Mouse (Mus musculus): ENCODE data around the gene C1qtnf2. TPM values are rescaled to one million over a fixed set of nuclear protein-coding genes. Genes with fewer than 3 reads are reported as not detected.

Gene C1qtnf2
- 7.9 and 9.3 TPM in 2 replicates for polyA plus RNA-seq (2014; fragmentation: Nextera tagmentation; extraction: Ambion mirVana)

DNA sequence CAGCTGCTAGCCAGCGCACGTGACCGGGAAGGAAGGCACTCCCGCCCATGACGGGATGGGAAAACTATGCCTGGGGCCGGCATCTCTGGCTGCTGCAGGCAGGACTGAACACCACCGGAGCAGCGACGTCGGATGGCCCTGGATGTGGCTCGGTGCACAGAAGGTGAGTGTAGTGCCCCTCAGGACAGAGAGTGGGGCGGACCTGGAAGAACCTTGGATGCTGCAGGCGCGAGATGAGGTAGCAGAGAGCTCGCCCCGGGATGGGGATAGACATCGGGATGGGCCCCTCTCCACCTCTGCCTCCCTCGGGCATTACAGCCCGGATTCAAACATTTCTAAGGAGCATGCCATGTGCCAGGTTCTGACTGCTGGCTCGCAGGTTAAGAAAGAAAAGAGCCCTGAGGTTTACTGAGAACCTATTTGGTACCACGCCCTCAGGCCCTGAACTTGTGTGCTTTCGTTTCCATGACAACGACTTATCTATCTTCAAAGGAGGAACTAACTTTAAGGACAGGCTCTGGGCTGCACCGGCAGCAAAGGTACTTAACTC is at the start of gene C1qtnf2:
TSS of gene C1qtnf2 (plus strand) at position 52 of the 550 bp plus-strand sequence.
- Histone ChIP-seq H3K4me1 (ENCODE audit: control insufficient read depth, insufficient read depth, low read length) (peaks cover 7% of the 10 kb centered on the region; the same call in 1 of the 2 replicates), H3K27ac (ENCODE audit: low read length) (no peak within 1 kb of the TSS), H3K27me3 (ENCODE audit: control insufficient read depth, insufficient read depth, low read length) (no peaks in the 10 kb centered on the region), H3K4me2 (replicated peaks; ENCODE audit: low read depth, low read length) (peak within 1 kb of the TSS; percentile 76), H3K36me3 (ENCODE audit: control insufficient read depth, insufficient read depth, low read length) (no peaks in the 10 kb centered on the region), H3K4me3 (ENCODE audit: low read depth, low read length) (peak within 1 kb of the TSS; percentile 24), H3K9me3 (ENCODE audit: control insufficient read depth, low read depth, low read length) (no peaks in the 10 kb centered on the region), H3K9ac (replicated peaks; ENCODE audit: low read depth, low read length) (peak within 1 kb of the TSS; percentile 1; the same call in 1 of the 2 replicates)
- peak; percentile 68 for ATAC-seq (ENCODE audit: insufficient number of reproducible peaks, insufficient read depth, low FRiP score, low read depth)
- 2% methylated on average over 24 of the region's 24 CpGs for WGBS

DNA sequence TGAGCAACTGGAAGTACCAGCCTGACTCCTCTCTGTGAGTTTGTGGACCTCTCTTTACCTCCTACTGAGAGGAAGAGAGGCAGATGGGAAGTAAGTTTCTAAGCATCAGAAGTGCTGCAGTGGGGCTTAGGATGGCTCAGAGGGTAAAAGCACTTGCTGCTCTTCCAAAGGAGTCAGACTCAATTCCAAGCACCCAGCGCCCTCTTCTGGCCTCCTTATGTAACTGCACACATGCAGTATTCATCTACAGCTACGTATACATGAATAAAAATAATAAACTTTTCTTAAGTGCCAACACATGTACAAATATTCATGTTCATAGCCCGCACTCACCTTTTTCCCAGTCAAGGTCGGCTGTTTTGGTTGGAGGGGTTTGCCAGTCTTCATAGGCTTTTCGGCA is 49.7 kb upstream of the C1qtnf2 start:
- WGBS, result 77% methylated on average over 5 of the region's 5 CpGs

GRCm38 (mm10) chr11:43425166-43425709 is 48.8 kb upstream of the C1qtnf2 start:
- ATAC-seq (ENCODE audit: insufficient number of reproducible peaks, insufficient read depth, low FRiP score, low read depth), result no peak
- no peak overlapping the region for H3K9ac ChIP-seq (replicated peaks; ENCODE audit: low read depth, low read length)

More for the DNA sequence above, 49.7 kb upstream of the C1qtnf2 start:
- Histone ChIP-seq H3K4me3 (ENCODE audit: low read depth, low read length) (no peak overlapping the region), H3K9me3 (ENCODE audit: control insufficient read depth, low read depth, low read length) (no peaks in the 10 kb centered on the region), H3K4me2 (replicated peaks; ENCODE audit: low read depth, low read length) (no peak overlapping the region), H3K9ac (replicated peaks; ENCODE audit: low read depth, low read length) (no peak overlapping the region), H3K27me3 (ENCODE audit: control insufficient read depth, insufficient read depth, low read length) (no peaks in the 10 kb centered on the region), H3K27ac (ENCODE audit: low read length) (no peak overlapping the region), H3K36me3 (ENCODE audit: control insufficient read depth, insufficient read depth, low read length) (peaks cover 5% of the 10 kb centered on the region; the same call in 1 of the 2 replicates), H3K4me1 (ENCODE audit: control insufficient read depth, insufficient read depth, low read length) (0 out of 2 replicates have a peak, but pooled peaks cover 3% of the 10 kb centered on the region)
- ATAC-seq (ENCODE audit: insufficient number of reproducible peaks, insufficient read depth, low FRiP score, low read depth), result no peak

DNA sequence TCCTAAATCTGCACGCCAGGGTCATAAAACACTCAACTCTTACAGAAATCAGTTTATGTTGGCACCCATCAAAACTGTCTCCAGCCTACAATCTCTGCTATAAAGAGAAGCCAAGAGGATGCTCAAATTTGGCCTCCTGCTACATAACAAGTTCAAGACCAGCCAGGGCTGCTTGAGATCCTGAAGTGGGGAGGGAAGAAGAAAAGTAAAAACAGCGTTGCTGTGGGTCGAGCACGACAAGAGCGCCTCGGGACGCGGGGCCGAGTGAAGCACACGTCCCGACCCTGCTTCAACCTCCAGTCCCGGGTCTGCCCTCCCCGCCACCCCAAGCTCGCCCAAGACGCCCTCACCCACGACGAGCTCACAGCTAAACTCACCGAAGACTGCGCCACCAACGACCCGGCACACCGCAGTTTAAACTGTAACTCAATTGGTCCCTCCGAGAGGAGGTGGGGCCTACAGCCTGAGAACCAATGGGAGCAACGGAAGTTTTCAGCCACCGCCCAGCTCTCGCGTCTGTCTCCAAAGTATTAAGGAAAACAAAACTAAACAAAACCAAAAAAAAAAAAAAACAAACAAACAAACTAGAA is 48.2 kb upstream of the C1qtnf2 start, which contains the start of gene Pttg1:
TSS of gene Pttg1 (minus strand) at position 428 of the 590 bp plus-strand sequence.
- Histone ChIP-seq H3K4me2 (replicated peaks; ENCODE audit: low read depth, low read length) (peak within 1 kb of the TSS; percentile 51), H3K9me3 (ENCODE audit: control insufficient read depth, low read depth, low read length) (no peaks in the 10 kb centered on the region), H3K9ac (replicated peaks; ENCODE audit: low read depth, low read length) (peak within 1 kb of the TSS; percentile 47), H3K4me3 (ENCODE audit: low read depth, low read length) (peak within 1 kb of the TSS; percentile 60), H3K4me1 (ENCODE audit: control insufficient read depth, insufficient read depth, low read length) (0 out of 2 replicates have a peak, but pooled peaks cover 3% of the 10 kb centered on the region), H3K27me3 (ENCODE audit: control insufficient read depth, insufficient read depth, low read length) (no peaks in the 10 kb centered on the region), H3K36me3 (ENCODE audit: control insufficient read depth, insufficient read depth, low read length) (peaks cover 2% of the 10 kb centered on the region; the same call in 1 of the 2 replicates), H3K27ac (ENCODE audit: low read length) (peak within 1 kb of the TSS; percentile 55; the same call in 1 of the 2 replicates)
- peak; percentile 96 for ATAC-seq (ENCODE audit: insufficient number of reproducible peaks, insufficient read depth, low FRiP score, low read depth)
- WGBS, result 3% methylated on average over 27 of the region's 27 CpGs

More at GRCm38 (mm10) chr11:43425166-43425709, 48.8 kb upstream of the C1qtnf2 start:
- Histone ChIP-seq H3K27ac (ENCODE audit: low read length) (no peak overlapping the region), H3K36me3 (ENCODE audit: control insufficient read depth, insufficient read depth, low read length) (peaks cover 5% of the 10 kb centered on the region; the same call in 1 of the 2 replicates), H3K4me2 (replicated peaks; ENCODE audit: low read depth, low read length) (peak overlapping the region; percentile 51), H3K9me3 (ENCODE audit: control insufficient read depth, low read depth, low read length) (no peaks in the 10 kb centered on the region), H3K4me3 (ENCODE audit: low read depth, low read length) (peak overlapping the region; percentile 60; the same call in 1 of the 2 replicates), H3K4me1 (ENCODE audit: control insufficient read depth, insufficient read depth, low read length) (0 out of 2 replicates have a peak, but pooled peaks cover 3% of the 10 kb centered on the region), H3K27me3 (ENCODE audit: control insufficient read depth, insufficient read depth, low read length) (no peaks in the 10 kb centered on the region)
- WGBS, result 85% methylated on average over 9 of the region's 9 CpGs

- Histone ChIP-seq H3K4me2 (replicated peaks; ENCODE audit: low read depth, low read length) (peak overlapping the region; percentile 51), H3K27me3 (ENCODE audit: control insufficient read depth, insufficient read depth, low read length) (no peaks in the 10 kb centered on the region), H3K4me3 (ENCODE audit: low read depth, low read length) (peak overlapping the region; percentile 60), H3K9me3 (ENCODE audit: control insufficient read depth, low read depth, low read length) (no peaks in the 10 kb centered on the region), H3K4me1 (ENCODE audit: control insufficient read depth, insufficient read depth, low read length) (0 out of 2 replicates have a peak, but pooled peaks cover 3% of the 10 kb centered on the region), H3K9ac (replicated peaks; ENCODE audit: low read depth, low read length) (no peak overlapping the region), H3K27ac (ENCODE audit: low read length) (peak overlapping the region; percentile 55; the same call in 1 of the 2 replicates), H3K36me3 (ENCODE audit: control insufficient read depth, insufficient read depth, low read length) (no peaks in the 10 kb centered on the region)
- 21% methylated on average over 7 of the region's 7 CpGs for WGBS
- ATAC-seq (ENCODE audit: insufficient number of reproducible peaks, insufficient read depth, low FRiP score, low read depth), result 0 out of 2 replicates have a peak, but pooled peaks have one; percentile 47
Observed at GRCm38 (mm10) chr11:43426414-43426884, 47.6 kb upstream of the C1qtnf2 start.

- ATAC-seq (ENCODE audit: insufficient number of reproducible peaks, insufficient read depth, low FRiP score, low read depth), result peak; percentile 84
- Histone ChIP-seq H3K4me1 (ENCODE audit: control insufficient read depth, insufficient read depth, low read length) (peaks cover 5% of the 10 kb centered on the region; the same call in 1 of the 2 replicates), H3K27me3 (ENCODE audit: control insufficient read depth, insufficient read depth, low read length) (no peaks in the 10 kb centered on the region), H3K36me3 (ENCODE audit: control insufficient read depth, insufficient read depth, low read length) (peaks cover 7% of the 10 kb centered on the region; the same call in 1 of the 2 replicates), H3K9ac (replicated peaks; ENCODE audit: low read depth, low read length) (peak within 1 kb of the TSS; percentile 65), H3K27ac (ENCODE audit: low read length) (peak within 1 kb of the TSS; percentile 3; the same call in 1 of the 2 replicates), H3K4me2 (replicated peaks; ENCODE audit: low read depth, low read length) (peak within 1 kb of the TSS; percentile 79), H3K9me3 (ENCODE audit: control insufficient read depth, low read depth, low read length) (no peaks in the 10 kb centered on the region), H3K4me3 (ENCODE audit: low read depth, low read length) (peak within 1 kb of the TSS; percentile 89)
- WGBS, result 7% methylated on average over 38 of the region's 38 CpGs
Observed at GRCm38 (mm10) chr11:43433254-43434023, 40.6 kb upstream of the C1qtnf2 start, which contains the start of gene Slu7. TSS of gene Slu7 (plus strand) at chr11:43433744.

GRCm38 (mm10) chr11:43434024-43434407 is 40.1 kb upstream of the C1qtnf2 start:
- under 1% methylated on average over 9 of the region's 9 CpGs for WGBS
- no peak; the same call in 1 of the 2 replicates for ATAC-seq (ENCODE audit: insufficient number of reproducible peaks, insufficient read depth, low FRiP score, low read depth)
- H3K27ac ChIP-seq (ENCODE audit: low read length), result peak overlapping the region; percentile 3; the same call in 1 of the 2 replicates

More at GRCm38 (mm10) chr11:43434024-43434407, 40.1 kb upstream of the C1qtnf2 start:
- Histone ChIP-seq H3K4me1 (ENCODE audit: control insufficient read depth, insufficient read depth, low read length) (peaks cover 5% of the 10 kb centered on the region; the same call in 1 of the 2 replicates), H3K9ac (replicated peaks; ENCODE audit: low read depth, low read length) (peak overlapping the region; percentile 65), H3K9me3 (ENCODE audit: control insufficient read depth, low read depth, low read length) (no peaks in the 10 kb centered on the region), H3K4me2 (replicated peaks; ENCODE audit: low read depth, low read length) (peak overlapping the region; percentile 79), H3K4me3 (ENCODE audit: low read depth, low read length) (peak overlapping the region; percentile 89), H3K36me3 (ENCODE audit: control insufficient read depth, insufficient read depth, low read length) (peaks cover 13% of the 10 kb centered on the region), H3K27me3 (ENCODE audit: control insufficient read depth, insufficient read depth, low read length) (no peaks in the 10 kb centered on the region)

Data from stomach, embryonic 14.5 days (tissue).